Mouse (Mus musculus): ENCODE results near the gene Gm20388. TPM values are rescaled to one million over a fixed set of nuclear protein-coding genes. Genes with fewer than 3 reads are reported as not detected.

Gm20388 gene
- total RNA-seq, 2 experiments from 2014 or later = 5.8 TPM; not detected in 1

- no peak for DNase-seq
Measured at GRCm38 (mm10) chr8:122102286-122102685, 2191.6 kb downstream of the Gm20388 start.

- DNase-seq = peak; percentile 53
Measured at GRCm38 (mm10) chr8:122103241-122103640, 2192.6 kb downstream of the Gm20388 start.

- no peak for DNase-seq
Measured at GRCm38 (mm10) chr8:122104658-122105057, 2194.0 kb downstream of the Gm20388 start.

DNA sequence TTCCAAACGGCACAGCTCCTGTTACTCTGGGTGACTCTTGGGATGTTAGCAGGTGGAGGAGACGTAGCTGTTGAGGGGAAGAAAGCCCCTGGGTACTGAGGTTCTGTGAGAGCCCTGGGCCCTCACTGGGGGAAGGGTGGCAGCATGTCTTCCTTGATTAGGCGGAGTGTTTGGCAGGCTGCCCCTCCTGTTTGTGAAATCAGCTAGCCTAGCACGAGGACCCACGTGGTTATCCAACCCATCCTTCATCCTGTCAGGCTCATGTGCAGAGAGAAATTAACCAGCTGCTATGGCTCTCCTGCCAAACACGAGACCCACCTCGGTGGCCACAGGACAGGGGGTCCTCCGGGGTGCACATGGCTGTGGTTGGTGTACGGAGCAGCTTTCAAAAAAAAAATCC, 2195.6 kb downstream of the Gm20388 start:
- peak; percentile 90 for DNase-seq

DNA sequence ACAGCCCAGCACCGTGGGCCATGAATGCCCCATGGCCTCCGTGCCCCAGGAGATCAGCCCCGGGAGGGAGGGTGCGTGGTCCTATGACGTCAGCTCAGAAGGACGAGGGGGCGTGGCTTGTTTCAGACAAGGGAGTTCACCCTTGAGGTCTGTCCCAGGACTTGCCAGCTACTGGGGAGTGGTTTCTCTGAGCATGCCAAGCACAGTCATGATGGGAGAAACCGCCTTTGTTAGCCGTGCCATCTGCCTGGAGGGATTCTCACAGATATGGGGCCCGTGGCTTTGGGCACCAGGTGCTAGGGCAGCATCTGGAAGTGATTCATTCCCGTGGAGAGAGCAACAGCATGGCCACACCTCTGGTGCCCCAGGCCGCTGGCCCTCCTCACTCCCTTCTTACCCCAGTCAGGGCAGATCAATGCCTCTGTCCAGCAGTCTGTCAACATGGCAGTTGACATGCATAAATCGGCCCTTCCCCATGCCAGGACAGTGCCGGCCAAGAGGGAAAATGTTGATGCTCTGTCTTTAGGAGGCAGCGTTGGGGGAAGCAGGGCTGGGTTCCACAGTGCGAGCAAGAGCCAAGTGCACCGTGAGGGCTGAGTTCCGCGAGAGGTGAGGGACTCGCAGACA, 2199.7 kb downstream of the Gm20388 start:
- DNase-seq = peak; percentile 44

DNA sequence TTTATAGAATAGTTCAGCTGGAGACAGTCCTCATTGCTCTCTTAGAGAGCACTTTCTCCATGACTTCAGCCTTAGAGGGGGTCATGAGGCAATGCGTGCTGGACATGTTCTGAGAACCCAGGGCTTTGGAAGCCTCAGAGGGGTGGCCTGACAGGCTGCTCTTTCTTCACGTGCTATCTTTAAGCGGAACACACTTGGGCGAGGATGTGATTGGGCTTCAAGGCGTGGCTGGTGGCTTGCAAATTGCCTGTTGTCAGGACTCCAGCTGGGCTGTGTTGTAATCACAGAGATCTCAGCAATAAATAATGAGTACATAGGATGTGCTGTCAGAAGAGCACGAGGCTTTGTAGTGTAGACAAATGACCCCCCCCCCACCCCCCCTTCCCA, 2200.2 kb downstream of the Gm20388 start:
- DNase-seq = no peak

DNA sequence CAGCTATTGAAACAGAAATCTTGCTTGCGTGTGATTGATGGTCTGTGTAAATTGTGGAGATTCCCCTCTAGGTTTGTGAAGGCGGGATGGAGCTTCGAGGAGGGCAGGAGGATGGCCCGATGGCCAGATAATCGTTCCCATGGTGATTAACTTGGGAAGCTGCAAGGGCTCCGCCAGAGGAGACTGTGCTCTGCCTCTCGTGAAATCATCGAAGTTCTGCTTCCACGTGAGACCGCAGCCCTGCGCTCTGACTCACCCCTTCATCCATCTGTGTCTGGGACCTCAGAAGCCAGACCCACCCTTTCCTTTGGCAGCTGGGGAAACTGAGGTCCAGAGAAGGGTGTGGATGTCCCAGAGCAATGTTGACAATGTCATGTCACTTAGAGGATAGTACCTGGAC, 2201.1 kb downstream of the Gm20388 start:
- no peak for DNase-seq

DNA sequence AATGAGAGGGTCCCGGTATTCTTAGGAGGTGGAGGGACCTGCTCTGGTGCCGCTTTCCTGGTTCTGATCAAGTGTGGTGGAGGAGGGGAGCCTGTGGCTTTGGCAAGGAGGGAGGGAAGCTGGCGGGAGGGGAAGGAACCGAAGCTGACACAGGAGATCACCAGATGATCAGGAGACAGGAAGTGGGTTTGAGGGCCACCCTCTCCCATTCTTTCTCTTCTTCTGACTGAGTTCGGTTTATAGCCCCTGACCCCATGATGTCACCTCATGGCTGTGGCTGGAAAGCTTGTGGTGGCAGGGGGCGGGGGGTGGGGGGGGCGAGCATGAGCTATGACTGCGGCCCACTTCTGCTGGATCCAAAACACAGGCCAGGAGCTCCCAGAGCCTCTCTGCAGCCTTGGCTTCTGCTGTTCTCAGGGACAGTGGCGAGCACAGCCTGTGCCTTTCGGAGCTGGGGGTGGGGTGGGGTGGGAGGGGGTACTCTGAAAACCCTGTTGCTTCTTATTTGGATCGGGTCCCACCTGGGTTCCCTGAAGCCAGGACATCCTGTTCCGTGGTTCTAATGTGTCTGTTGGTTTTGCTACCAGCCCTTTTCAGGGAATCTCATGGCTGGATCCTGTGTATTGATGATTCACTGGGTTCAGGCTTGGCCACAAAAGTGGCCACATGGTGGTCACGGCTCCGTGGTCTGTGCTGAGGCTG, 2201.8 kb downstream of the Gm20388 start:
- DNase-seq = no peak

DNA sequence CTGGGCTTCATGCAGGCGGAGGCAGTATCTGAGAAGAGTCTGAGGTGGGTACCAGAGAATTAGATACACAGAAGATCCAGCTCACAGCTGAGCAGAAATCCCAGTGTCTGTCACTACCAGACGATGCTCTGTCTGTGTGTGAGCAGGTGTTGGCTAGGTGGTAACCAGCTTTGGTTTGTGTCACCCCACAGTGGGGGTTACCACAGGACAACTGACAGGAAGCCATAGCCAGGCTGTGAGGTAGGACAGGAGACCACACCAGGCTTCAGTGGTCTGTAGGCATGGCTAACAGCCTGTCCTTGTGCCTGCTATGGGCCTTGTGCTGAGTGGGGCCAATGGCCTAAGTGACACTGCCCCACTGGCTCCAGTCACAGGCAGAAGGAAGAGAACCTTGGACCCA, 2204.2 kb downstream of the Gm20388 start:
- no peak for DNase-seq

GRCm38 (mm10) chr8:122116716-122117357, 2206.2 kb downstream of the Gm20388 start:
- DNase-seq = no peak

DNA sequence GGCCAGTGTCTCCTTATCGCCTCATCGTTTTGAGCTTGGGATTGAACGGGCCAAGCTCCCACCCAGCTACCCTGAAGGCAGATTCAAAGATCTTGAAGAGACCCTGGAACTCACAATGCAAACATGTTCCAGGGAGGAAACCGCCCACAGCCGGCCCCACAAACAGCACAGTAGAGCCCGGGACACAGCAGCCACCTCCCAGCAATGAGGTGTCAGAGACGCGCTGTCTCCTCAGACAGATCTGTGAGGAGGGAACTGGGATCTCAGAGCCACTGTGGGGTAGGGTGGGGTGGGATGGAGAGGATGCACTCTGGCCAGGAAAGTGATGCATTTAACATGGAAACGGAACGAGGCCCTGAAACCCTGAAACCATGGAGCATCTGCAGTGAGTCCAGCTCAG, 2207.5 kb downstream of the Gm20388 start:
- no peak for DNase-seq

- DNase-seq = no peak
Measured at GRCm38 (mm10) chr8:122118536-122118935, 2207.9 kb downstream of the Gm20388 start.

- no peak for DNase-seq
Measured at GRCm38 (mm10) chr8:122124326-122124725, 2213.7 kb downstream of the Gm20388 start.

- DNase-seq = peak; percentile 51
Measured at GRCm38 (mm10) chr8:122126659-122127058, 2216.0 kb downstream of the Gm20388 start.

DNA sequence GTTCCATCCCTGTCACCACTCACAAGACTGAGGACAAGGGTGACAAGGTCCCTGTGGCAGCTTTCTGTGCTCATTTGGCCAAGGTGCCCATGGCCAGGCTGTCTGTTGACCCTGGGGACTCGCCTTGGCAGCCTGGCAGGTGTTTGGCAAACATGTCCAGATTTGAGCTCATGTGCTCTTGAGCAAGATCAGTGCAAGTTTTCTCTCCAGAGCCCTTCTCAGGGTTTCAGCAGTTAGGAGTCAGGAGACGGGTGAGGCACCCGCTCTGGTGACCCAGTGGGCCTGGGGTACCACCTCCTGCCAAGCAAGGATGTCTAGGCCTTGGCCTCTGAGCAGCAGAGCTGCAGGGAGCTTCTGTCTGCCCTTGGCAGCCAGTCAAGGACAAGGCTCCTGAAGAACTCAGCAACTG, 2223.5 kb downstream of the Gm20388 start:
- DNase-seq = no peak

DNA sequence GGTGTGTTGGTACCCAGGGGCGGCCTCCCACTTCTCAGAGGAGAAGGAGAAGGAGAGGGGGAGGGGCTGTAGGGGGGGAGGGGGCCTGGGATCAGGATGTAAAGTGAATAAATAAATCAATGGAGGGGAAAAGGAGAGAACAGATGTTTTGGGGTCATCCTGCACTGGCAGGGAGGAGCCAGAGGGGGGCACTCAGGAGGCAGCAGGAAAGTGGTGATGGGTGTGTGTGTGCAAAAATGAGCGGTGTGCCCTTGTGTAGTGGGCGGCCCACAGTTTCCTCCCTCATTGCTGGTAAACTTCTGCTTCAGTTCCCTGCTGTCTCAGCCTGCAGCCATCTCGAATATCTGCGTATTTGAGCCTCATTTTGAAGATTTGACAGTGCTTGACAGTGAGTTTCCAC, 2224.9 kb downstream of the Gm20388 start:
- no peak for DNase-seq

DNA sequence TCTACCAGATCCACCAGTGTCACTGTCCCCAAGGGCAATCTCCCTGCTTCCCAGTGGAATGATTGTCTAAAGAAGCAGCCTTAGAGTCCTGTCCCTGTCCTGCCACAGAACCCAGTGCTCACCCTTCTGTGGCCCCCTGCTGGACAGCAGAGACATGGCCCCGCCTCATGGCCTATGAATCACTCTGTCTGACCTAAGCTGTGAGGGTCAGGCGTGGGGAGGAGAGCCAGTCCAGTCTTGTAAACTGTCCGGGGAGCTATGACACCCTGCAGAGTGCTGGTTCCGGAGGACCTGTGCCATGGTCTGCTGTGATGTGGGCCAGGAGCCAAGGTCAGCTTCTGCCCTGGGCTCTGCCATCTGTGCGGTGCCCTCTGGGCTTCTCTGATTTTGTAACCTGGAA, 2229.1 kb downstream of the Gm20388 start:
- peak; percentile 92 for DNase-seq

GRCm38 (mm10) chr8:122140411-122140810, 2229.8 kb downstream of the Gm20388 start:
- no peak for DNase-seq

DNA sequence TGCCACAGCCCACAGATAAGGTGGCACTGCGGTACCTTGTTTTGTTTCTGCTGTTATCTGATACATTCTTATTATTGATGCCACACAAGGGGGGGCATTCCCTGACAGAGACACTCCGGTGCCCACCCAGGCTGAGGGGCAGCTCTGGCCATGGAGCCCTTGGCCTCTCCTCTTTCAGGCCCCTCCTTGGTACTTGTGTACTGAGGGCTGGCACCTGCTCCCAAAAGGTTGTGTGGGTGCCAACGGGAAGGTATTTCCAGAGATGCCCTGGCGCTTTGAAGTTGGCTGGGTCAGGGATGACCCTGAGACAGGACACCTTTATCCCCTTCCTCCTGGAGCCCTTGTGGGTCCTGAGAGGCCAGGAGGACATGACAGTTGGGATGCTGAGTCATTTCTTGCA, 2231.8 kb downstream of the Gm20388 start:
- no peak for DNase-seq

- DNase-seq = no peak
Measured at GRCm38 (mm10) chr8:122143231-122143630, 2232.6 kb downstream of the Gm20388 start.

GRCm38 (mm10) chr8:122144729-122145311, 2234.2 kb downstream of the Gm20388 start:
- DNase-seq = peak; percentile 54

- no peak for DNase-seq
Measured at GRCm38 (mm10) chr8:122149045-122149444, 2238.4 kb downstream of the Gm20388 start.

GRCm38 (mm10) chr8:122149606-122150005, 2239.0 kb downstream of the Gm20388 start:
- DNase-seq = no peak

Measured in heart, postnatal 4 days (tissue).